Comparison of ENCODE assay signal across 8 mouse cellular contexts in the genomic region with DNA sequence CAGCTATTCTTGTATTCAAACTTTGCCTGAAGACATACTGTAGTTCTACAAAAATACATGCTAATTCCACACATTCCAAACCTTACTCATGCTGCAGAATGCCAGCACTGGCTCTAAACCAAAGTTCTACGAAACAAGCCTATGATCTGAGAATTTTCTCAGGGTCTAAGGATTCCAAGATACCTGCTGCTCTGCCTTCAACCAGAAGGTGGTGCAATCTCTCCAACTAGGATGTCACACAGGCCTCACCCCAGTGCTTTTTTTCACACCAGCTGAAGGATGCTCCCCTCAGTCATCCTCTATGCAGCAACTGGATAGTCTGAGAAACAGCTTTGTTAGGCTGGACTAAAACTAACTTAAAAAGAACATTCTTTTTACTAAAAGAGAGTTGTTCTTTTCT.
DNase-seq lines count a peak whose midpoint lies in the region; ATAC-seq and TF ChIP-seq lines count a peak whose summit lies in the region.

No protein-coding gene starts in this region.

- H3K36me3 ChIP-seq in heart, embryonic 11.5 days (ENCODE audit: control insufficient read depth, insufficient read depth, low read length): peaks cover 6% of the 10 kb centered on the region
- no peaks in the 10 kb centered on the region; the same call in 1 of the 2 replicates for H3K36me3 ChIP-seq in hindbrain, postnatal 0 days (ENCODE audit: insufficient read depth, low read length)
- no peaks in the 10 kb centered on the region for H3K36me3 ChIP-seq in midbrain, embryonic 11.5 days (ENCODE audit: control insufficient read depth, insufficient read depth, low read length)

- H3K27me3 ChIP-seq in heart, embryonic 11.5 days (ENCODE audit: control insufficient read depth, insufficient read depth, low read length): no peaks in the 10 kb centered on the region
- H3K27me3 ChIP-seq in hindbrain, postnatal 0 days (ENCODE audit: insufficient read depth, low read length): no peaks in the 10 kb centered on the region
- H3K27me3 ChIP-seq in midbrain, embryonic 11.5 days (ENCODE audit: control insufficient read depth, insufficient read depth, low read length): no peaks in the 10 kb centered on the region

- ATAC-seq in heart, embryonic 11.5 days (replicated peaks; ENCODE audit: insufficient number of reproducible peaks, low FRiP score, low TSS enrichment): no peak
- ATAC-seq in hindbrain, postnatal 0 days: peak; percentile 76
- peak; percentile 75; the same call in 1 of the 2 replicates for ATAC-seq in midbrain, embryonic 11.5 days (ENCODE audit: low FRiP score)

- H3K4me3 ChIP-seq in heart, embryonic 11.5 days (ENCODE audit: low read depth, low read length): no peak overlapping the region
- no peak overlapping the region for H3K4me3 ChIP-seq in hindbrain, postnatal 0 days (ENCODE audit: low read length)
- H3K4me3 ChIP-seq in midbrain, embryonic 11.5 days (ENCODE audit: low read depth, low read length): no peak overlapping the region

- no peaks in the 10 kb centered on the region for H3K9me3 ChIP-seq in heart, embryonic 11.5 days (replicated peaks; ENCODE audit: control insufficient read depth, low read length)
- H3K9me3 ChIP-seq in hindbrain, postnatal 0 days (ENCODE audit: low read length): no peaks in the 10 kb centered on the region
- H3K9me3 ChIP-seq in midbrain, embryonic 11.5 days (ENCODE audit: control insufficient read depth, low read length): no peaks in the 10 kb centered on the region

- 57% methylated on average over 1 of the region's 1 CpGs for WGBS in heart, embryonic 11.5 days (ENCODE audit: insufficient replicate concordance)
- 2% methylated on average over 1 of the region's 1 CpGs for WGBS in hindbrain, postnatal 0 days
- WGBS in midbrain, embryonic 11.5 days: 69% methylated on average over 1 of the region's 1 CpGs

- peak; percentile 70 to 83 for DNase-seq in heart, adult 18-20 months
- peak; percentile 85 for DNase-seq in cerebellum, adult 9-10 months
- peak; percentile 60 to 67 for DNase-seq in frontal cortex, postnatal 25 days (ENCODE audit: low spot score in 2 of 2)
- DNase-seq in hindbrain, postnatal 0 days (ENCODE audit: low spot score): peak; percentile 84
- peak; percentile 75 for DNase-seq in left cerebral cortex, adult 18-20 months (ENCODE audit: low spot score in 2 of 2)
- DNase-seq in midbrain, embryonic 11.5 days (ENCODE audit: low spot score, missing footprints): peak; percentile 88
- DNase-seq in spleen, postnatal 36 days (ENCODE audit: low spot score in 2 of 2): peak; percentile 43 to 57

- H3K27ac ChIP-seq in heart, embryonic 11.5 days (ENCODE audit: low read depth, low read length): no peak overlapping the region
- H3K27ac ChIP-seq in hindbrain, postnatal 0 days: no peak overlapping the region
- no peak overlapping the region for H3K27ac ChIP-seq in midbrain, embryonic 11.5 days (ENCODE audit: low read depth, low read length)

- H3K9ac ChIP-seq in heart, embryonic 11.5 days (ENCODE audit: low read depth, low read length): no peak overlapping the region
- H3K9ac ChIP-seq in hindbrain, postnatal 0 days (replicated peaks; ENCODE audit: low read length): no peak overlapping the region
- H3K9ac ChIP-seq in midbrain, embryonic 11.5 days (ENCODE audit: low read length): no peak overlapping the region

- H3K4me1 ChIP-seq in heart, embryonic 11.5 days (ENCODE audit: control insufficient read depth, insufficient read depth, low read length): no peaks in the 10 kb centered on the region
- no peaks in the 10 kb centered on the region for H3K4me1 ChIP-seq in hindbrain, postnatal 0 days (ENCODE audit: insufficient read depth, low read length)
- H3K4me1 ChIP-seq in midbrain, embryonic 11.5 days (ENCODE audit: control insufficient read depth, insufficient read depth, low read length): no peaks in the 10 kb centered on the region

- H3K4me2 ChIP-seq in heart, embryonic 11.5 days: no peak overlapping the region
- H3K4me2 ChIP-seq in hindbrain, postnatal 0 days (ENCODE audit: low read depth, low read length): no peak overlapping the region
- H3K4me2 ChIP-seq in midbrain, embryonic 11.5 days: no peak overlapping the region

- peak; percentile 83 for TF ChIP-seq CTCF in hindbrain, postnatal 0 days (IDR thresholded peaks at IDR 0.05; ENCODE audit: low read depth)
